Mouse (Mus musculus) liver, postnatal 0 days (tissue): ENCODE measurements at regions not wholly inside any gene's neighbourhood (a gene's known extent, or its start where the extent isn't known, plus 50 kb on each side); places are given as distances from the start of the nearest gene placed in this dataset.

Experiments used
- ATAC-seq: fragments of 200-750 bp; cut with Nextera tagmentation; 2 replicates; pipeline ENCODE4 v1.8.0; 2017; ENCODE audit warnings: mild to moderate bottlenecking, moderate library complexity
- DNase-seq: peaks from one replicate; pipeline ENCODE4 v3.0.0-alpha.2; 2016
- H3K27ac ChIP-seq: fragments of 300-500 bp; sonication (generic); 2 replicates; pipeline ENCODE4 v1.5.1; 2014; ENCODE audit warnings: antibody characterized with exemption, moderate library complexity, mild to moderate bottlenecking, low read depth
- H3K27me3 ChIP-seq: fragments of 300-500 bp; sonication (generic); 2 replicates; pipeline ENCODE4 v1.6.1; 2014; ENCODE audit warnings: low read length, control low read depth, mixed read lengths; ENCODE audit not compliant: insufficient read depth
- H3K36me3 ChIP-seq: fragments of 300-500 bp; sonication (generic); replicated peaks from 2 replicates; pipeline ENCODE4 v1.6.1; 2014; ENCODE audit warnings: mild to moderate bottlenecking, control low read depth, low read length, moderate library complexity, mixed read lengths; ENCODE audit not compliant: insufficient read depth
- H3K4me1 ChIP-seq: fragments of 300-500 bp; sonication (generic); 2 replicates; pipeline ENCODE4 v1.6.1; 2014; ENCODE audit warnings: antibody characterized with exemption, mild to moderate bottlenecking, control low read depth; ENCODE audit not compliant: insufficient read depth
- H3K4me2 ChIP-seq: fragments of 300-500 bp; sonication (generic); 2 replicates; pipeline ENCODE4 v1.6.1; 2014; ENCODE audit warnings: low read depth, mild to moderate bottlenecking, low read length, moderate library complexity, mixed read lengths
- H3K4me3 ChIP-seq: fragments of 300-500 bp; sonication (generic); 2 replicates; pipeline ENCODE4 v1.5.1; 2014; ENCODE audit warnings: low read depth, low read length
- H3K9ac ChIP-seq: fragments of 300-500 bp; sonication (generic); replicated peaks from 2 replicates; pipeline ENCODE4 v1.6.1; 2014; ENCODE audit warnings: mild to moderate bottlenecking, moderate library complexity
- H3K9me3 ChIP-seq: fragments of 300-500 bp; sonication (generic); 2 replicates; pipeline ENCODE4 v1.6.1; 2016; ENCODE audit warnings: mild to moderate bottlenecking, control low read depth, low read length, mixed read lengths
- CTCF ChIP-seq: sonication (generic); IDR thresholded peaks from 2 replicates; pipeline ENCODE4 v1.5.1; 2016; ENCODE audit warnings: antibody characterized with exemption, low read depth
- EP300 ChIP-seq: IDR thresholded peaks from 2 replicates; pipeline ENCODE4 v1.6.1; 2016; ENCODE audit warnings: antibody characterized with exemption, low read depth, mild to moderate bottlenecking
- WGBS: fragments of 180-500 bp; shearing (Covaris S2); extraction: QIAGEN DNeasy Blood & Tissue Kit; methylation state at CpG from one replicate; pipeline ENCODE4 v1.1.7; 2014; ENCODE audit not compliant: insufficient replicate concordance; 5-methylcytosine and 5-hydroxymethylcytosine counted together

- Histone ChIP-seq H3K4me3 (no peak overlapping the region), H3K36me3 (no peaks in the 10 kb centered on the region), H3K4me1 (no peaks in the 10 kb centered on the region), H3K27me3 (no peaks in the 10 kb centered on the region), H3K4me2 (no peak overlapping the region), H3K27ac (no peak overlapping the region), H3K9me3 (no peaks in the 10 kb centered on the region), H3K9ac (no peak overlapping the region)
- TF ChIP-seq CTCF (no peak), EP300 (no peak)
- 82% methylated on average over 4 of the region's 4 CpGs for WGBS
- no peak for ATAC-seq
- no peak for DNase-seq
Measured at GRCm38 (mm10) chr16:24326571-24326970, 66.7 kb upstream of the Lpp start.

- H3K4me2 ChIP-seq: no peak overlapping the region
- 83% methylated on average over 5 of the region's 5 CpGs for WGBS
- no peak overlapping the region for H3K27ac ChIP-seq
- H3K36me3 ChIP-seq: no peaks in the 10 kb centered on the region
- no peaks in the 10 kb centered on the region for H3K27me3 ChIP-seq
- H3K9me3 ChIP-seq: no peaks in the 10 kb centered on the region
- no peak for TF ChIP-seq EP300
- no peak for TF ChIP-seq CTCF
- H3K4me1 ChIP-seq: no peaks in the 10 kb centered on the region
- ATAC-seq (no peak), DNase-seq (no peak)
- no peak overlapping the region for H3K4me3 ChIP-seq
- H3K9ac ChIP-seq: no peak overlapping the region
Measured at GRCm38 (mm10) chr16:24326046-24326445, 67.3 kb upstream of the Lpp start.

- Histone ChIP-seq H3K9me3 (no peaks in the 10 kb centered on the region), H3K9ac (no peak overlapping the region), H3K36me3 (no peaks in the 10 kb centered on the region), H3K27me3 (no peaks in the 10 kb centered on the region), H3K27ac (no peak overlapping the region), H3K4me1 (no peaks in the 10 kb centered on the region), H3K4me2 (no peak overlapping the region), H3K4me3 (no peak overlapping the region)
- TF ChIP-seq CTCF: no peak
- no peak for TF ChIP-seq EP300
- WGBS: 81% methylated on average over 2 of the region's 2 CpGs
- DNase-seq: no peak
- ATAC-seq: no peak
Measured at GRCm38 (mm10) chr16:24324917-24325316, 68.4 kb upstream of the Lpp start.

- H3K27me3 ChIP-seq: no peaks in the 10 kb centered on the region
- H3K27ac ChIP-seq: no peak overlapping the region
- WGBS: 43% methylated on average over 8 of the region's 8 CpGs
- H3K4me3 ChIP-seq: no peak overlapping the region
- no peak overlapping the region for H3K4me2 ChIP-seq
- no peaks in the 10 kb centered on the region for H3K9me3 ChIP-seq
- H3K4me1 ChIP-seq: no peaks in the 10 kb centered on the region
- DNase-seq (no peak), ATAC-seq (no peak)
- no peak overlapping the region for H3K9ac ChIP-seq
- TF ChIP-seq EP300 (no peak), CTCF (no peak)
- no peaks in the 10 kb centered on the region for H3K36me3 ChIP-seq
Measured at GRCm38 (mm10) chr16:24318723-24319437, 74.4 kb upstream of the Lpp start.

GRCm38 (mm10) chr16:24313544-24314326, 79.6 kb upstream of the Lpp start:
- Histone ChIP-seq H3K36me3 (no peaks in the 10 kb centered on the region), H3K4me3 (no peak overlapping the region), H3K27me3 (no peaks in the 10 kb centered on the region), H3K27ac (no peak overlapping the region), H3K9me3 (no peaks in the 10 kb centered on the region), H3K4me1 (no peaks in the 10 kb centered on the region), H3K9ac (no peak overlapping the region), H3K4me2 (no peak overlapping the region)
- DNase-seq (no peak), ATAC-seq (peak; percentile 17; the same call in 1 of the 2 replicates)
- WGBS: 56% methylated on average over 7 of the region's 7 CpGs
- TF ChIP-seq EP300 (no peak), CTCF (no peak)

GRCm38 (mm10) chr16:24305391-24305790, 87.9 kb upstream of the Lpp start:
- no peaks in the 10 kb centered on the region for H3K9me3 ChIP-seq
- DNase-seq: no peak
- H3K9ac ChIP-seq: no peak overlapping the region
- 81% methylated on average over 1 of the region's 1 CpGs for WGBS
- no peaks in the 10 kb centered on the region for H3K27me3 ChIP-seq
- no peak; the same call in 1 of the 2 replicates for TF ChIP-seq EP300
- no peak for TF ChIP-seq CTCF
- no peaks in the 10 kb centered on the region for H3K4me1 ChIP-seq
- no peaks in the 10 kb centered on the region for H3K36me3 ChIP-seq
- H3K27ac ChIP-seq: no peak overlapping the region
- H3K4me2 ChIP-seq: no peak overlapping the region
- ATAC-seq: peak; percentile 70
- no peak overlapping the region for H3K4me3 ChIP-seq
